Mouse (Mus musculus) right cerebral cortex, adult 2 months (tissue): Measurements from ENCODE around the gene Mlh1.

ENCODE experiments used
- DNase-seq, 2 experiments: peaks; one replicate each; pipeline ENCODE4 v3.0.0; 2021 to 2022; ENCODE audit warnings: low spot score in 2 of 2

Mlh1 gene

DNA sequence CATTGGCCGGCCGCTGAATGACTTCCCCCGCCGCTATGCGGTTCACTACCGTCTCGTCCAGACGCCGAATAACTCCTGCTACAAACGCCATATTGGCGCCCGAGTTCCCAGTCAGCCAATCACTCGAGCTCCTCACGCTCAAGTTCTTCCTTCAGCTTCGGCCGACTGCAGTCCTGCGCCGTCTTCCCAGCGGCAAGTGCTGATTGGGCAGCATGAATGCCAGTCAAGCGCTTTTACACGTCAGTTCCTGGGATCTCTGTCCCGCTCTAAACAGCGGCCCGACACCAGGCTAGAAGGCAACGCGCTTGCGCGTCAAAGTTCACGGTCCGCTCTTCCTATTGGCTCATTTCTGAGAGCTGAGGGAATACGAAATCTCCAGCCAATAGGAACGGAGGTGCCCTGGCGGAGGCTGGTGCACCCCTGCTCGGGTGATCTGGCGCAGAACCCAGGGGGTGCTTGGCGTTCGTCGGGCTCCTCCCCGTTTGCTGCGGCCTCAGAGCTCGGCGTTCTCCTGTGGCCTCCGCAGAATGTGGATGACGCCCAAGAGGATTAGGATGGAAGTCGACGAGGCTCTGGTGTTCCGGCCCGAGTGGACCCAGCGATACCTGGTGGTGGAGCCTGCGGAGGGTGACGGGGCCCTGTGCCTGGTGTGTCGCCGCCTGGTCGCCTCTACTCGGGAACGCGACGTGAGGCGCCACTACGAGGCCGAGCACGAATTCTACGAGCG lies at the start of gene Mlh1, which contains the start of gene Epm2aip1:
Mlh1 (minus strand) TSS at position 358 of the 727 bp plus-strand sequence.
Epm2aip1 (plus strand) TSS at position 496 of the 727 bp plus-strand sequence.
- DNase-seq = peak; percentile 99 to 100

DNA sequence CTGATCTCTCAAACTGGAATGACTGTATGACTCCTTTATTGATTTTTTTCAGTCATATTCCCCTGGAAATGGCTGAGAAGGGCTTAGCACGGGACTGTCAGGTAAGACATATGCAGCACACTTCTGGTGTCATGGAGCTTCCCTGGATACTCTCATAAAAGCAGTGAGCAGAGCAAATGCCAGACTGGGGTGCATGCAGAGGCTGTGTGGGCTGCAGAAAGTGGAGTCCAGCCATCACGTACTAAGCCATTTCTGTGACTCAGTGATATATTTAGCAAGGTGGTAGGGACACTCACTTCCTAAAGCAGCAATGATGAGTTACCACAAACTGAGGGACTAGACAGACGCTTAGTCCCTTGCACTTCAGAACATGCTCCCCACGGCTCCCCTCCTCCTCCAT lies 49.3 kb upstream of the Mlh1 start:
- DNase-seq = peak; percentile 38 to 67

DNA sequence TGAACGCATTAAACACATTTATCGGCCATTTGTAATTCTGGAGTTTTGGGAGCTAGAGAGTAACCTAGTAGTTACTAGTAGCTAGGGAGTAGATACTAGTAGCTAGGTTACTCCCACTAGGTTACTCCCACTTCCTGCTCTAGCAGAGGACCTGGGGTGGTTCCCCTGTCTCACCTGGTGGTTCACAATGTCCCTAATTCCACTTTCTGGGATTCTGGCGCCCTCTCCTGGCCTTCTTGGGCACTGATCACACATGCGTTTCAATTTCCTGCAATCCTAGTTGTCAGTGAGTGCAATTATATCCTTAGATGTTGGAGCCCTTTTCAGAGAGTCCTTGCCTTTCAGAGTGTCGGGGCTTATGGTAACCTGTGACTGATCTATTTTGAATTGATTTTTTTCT lies 42.6 kb upstream of the Mlh1 start:
- DNase-seq = peak; percentile 84 to 89

DNA sequence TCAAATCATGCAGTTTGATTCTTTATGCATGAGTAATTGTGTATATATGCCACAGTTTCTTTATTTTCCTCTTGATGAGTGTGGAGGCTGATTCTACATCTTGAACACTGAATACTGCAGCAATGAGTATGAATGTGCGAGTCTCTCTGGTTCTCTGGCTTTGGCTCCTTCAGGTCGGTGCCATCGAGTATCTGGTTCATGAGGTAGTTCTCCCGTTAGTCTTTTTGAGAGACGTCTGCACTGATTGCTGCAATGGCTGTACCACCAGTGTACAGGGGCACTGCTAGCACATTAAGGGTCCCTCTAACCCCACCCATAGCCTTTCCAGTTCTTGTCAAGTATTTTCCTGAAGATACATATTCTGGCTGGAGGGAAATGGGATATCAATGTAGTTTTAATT lies 42.2 kb upstream of the Mlh1 start:
- DNase-seq = no peak

DNA sequence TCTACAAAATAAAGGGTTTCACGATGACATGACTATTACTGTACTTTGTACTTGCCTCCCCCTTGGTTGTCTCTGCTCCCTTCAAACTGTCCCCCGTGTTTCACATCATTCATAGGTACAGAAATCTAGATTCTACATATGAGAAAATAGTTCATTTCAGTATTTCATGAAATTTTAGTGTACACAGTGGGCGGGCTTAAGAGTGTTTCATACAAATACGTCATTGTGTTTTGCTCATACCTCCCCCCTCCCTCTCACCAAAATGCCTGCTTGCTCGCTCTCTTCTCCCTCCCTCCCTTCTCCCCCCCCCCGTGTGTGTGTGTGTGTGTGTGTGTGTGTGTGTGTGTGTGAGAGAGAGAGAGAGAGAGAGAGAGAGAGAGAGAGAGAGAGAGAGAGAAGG lies 41.7 kb upstream of the Mlh1 start:
- peak in 1 of 2 experiments; percentile 27 for DNase-seq

DNA sequence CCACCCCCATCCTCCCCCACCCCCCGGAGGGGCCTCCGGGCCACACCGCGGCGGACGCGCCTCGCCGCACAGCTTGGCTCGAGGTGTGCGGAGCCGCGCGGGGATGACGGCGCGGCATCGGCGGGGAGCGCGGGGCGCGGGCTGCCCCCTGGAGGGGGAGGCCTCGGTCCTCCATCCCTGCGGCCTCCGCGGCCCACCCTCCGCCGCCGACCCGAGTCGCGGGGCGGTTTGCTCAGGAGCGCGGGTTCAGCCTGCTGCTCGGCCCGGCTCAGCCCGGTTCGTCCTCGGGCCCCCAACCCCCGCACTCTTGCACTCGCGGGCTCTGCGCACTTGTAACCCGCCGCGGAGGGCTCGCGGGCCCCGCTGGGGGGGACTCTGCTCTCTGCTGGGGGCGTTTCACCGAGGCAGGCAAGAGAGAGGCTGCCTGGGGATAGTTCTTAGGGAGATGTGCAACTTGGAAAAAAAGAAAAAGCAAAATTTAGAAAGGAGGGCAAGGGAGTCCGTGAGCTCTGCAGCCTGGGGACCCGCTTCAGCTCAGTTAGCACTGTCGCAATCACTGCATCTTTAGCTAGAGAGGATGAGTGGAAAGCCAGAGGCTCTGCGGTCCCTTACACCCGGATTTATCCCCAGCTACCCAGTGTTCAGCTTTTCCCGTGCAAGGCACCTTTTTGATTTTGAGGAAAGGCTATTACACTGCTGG lies 41.0 kb upstream of the Mlh1 start:
- DNase-seq = peak in 1 of 2 experiments; percentile 32

DNA sequence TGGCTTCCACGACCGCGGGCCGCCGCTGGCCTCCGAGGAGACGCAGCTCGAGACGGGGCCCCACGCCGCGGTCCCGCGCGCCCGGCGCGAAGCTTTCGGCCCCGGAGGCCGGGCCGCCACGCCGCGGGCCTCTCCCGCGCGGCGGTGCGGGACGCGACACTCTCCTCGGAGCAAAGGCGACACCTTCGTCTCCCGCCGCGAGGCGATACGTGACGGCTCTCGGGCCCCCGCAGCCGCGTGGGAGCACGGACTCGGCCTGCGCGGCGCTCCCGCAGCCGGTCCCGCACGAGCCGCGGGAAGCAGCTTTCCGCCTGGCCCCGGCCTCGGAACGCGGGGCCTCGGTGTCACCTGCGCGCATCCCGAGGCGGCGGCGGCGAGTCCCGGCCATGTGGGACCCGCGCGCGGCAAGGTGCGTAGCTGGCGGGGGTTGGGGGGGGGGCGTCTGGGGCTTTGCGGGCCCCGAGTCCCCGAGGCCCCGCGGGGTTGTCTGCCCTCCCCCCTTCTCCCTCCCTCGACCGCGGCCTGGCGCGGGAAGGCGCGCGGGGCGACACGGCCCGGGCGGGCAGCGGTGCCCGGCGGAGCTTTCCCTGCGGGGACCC lies 40.4 kb upstream of the Mlh1 start:
- peak; percentile 30 to 36 for DNase-seq

DNA sequence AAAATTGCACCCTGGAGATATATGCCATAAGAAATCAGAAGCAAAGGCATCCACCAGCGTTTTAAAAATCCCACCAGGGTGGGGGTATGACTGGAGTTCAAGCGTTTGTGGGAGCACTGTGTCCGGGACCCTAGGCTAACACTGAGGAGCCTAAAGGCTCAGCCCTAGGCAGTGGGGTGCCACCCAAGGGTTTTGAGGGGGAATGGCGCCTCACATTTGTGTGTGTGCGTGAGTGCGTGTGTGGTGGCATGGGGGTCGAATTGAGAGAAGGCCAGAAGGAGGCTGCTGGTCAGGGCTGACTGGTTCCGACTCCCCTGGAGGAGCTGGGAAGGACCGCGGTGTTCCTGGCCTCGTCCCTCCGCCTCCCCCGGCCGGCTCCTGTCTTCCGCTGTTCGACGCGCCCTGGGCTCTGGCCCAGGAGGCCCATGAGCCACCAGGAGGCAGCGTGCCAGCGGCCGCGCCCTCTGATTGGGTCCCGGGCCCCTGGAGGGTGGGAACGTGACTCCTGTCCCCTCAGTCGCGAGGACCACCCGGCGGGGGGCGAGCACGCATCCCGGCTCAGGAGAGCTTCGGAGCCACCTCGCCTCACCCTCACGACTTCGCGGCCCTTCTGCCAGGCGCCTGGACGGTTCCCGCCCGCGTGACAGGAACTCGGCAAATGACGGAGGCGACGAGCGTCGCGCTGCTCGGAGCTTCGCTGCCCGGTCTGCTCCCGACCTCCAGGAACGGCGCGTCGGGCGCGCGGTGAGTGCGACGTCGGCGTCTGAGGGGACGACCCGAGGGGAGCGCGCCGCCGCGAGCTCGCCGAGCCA lies 39.6 kb upstream of the Mlh1 start, which contains the start of gene Trank1:
Trank1 (plus strand) TSS at position 709 of the 812 bp plus-strand sequence.
- peak; percentile 40 to 44 for DNase-seq

DNA sequence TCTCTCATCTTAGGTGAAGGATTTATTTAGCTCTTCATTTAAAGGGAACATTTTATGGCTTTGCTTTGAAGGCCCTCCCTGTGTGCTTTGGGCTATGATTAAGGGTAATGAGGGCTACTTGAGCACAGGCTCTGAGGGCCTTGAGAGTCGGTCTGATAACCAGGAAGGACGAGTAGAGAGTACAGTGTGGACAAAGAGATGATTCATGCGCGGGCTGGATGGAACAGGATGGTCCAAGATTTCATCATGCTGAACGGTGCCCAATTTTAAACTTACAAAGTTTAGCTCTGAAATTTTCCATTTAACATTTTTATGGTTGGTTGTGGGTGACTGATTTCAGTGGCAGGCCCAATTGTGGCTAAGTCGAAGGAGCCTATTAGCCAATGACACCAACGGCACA lies 34.6 kb upstream of the Mlh1 start:
- no peak for DNase-seq

DNA sequence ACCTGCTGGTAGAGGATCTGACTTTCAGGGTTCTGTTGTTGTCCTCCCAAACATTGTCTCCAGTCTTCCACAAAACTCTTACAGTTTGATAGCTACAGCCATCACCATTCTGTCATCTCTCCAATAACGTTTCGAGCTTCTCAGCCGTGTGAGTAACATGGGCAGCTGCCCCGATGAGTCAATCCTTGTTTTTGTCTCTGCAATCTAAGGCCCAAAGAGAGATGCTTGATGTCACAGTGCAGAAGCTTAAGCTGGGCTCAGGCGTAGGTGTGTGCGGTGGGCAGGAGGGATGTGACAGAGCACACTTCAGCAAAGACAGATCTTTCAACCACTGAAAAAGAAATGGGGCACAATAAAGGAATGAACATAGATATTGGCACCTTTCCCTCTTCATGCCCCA lies 32.4 kb upstream of the Mlh1 start:
- peak; percentile 51 to 57 for DNase-seq

DNA sequence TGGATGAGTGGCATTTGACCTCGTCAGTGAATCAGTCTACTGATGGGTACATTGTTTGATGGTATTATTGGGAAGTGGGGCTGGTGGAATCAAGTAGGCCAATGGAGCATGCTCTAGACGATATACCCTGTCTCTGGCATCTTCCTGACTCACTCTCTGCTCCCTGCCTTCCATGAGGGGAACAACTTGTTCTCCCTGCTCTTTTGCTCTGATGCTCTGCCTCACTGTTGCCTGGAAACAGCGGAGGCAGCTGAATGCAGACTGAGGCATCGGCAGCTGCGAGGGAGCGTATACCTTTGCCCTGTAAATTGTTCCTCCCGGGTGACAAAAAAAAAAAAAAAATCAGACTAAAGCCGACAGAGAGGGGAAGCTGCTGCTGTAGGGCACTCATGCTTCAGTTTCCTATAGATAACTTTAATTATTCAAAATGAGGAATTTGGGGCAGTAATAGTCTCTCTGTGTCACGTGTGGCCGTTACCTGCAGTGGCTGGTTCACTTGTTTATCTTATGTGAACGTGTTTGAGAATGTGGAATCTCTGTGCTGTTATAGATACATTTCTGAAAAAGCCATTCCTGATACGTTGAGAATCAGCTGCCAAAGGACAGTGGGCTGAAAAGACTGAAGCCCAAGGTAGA lies 30.7 kb upstream of the Mlh1 start:
- DNase-seq = peak; percentile 40 to 50

DNA sequence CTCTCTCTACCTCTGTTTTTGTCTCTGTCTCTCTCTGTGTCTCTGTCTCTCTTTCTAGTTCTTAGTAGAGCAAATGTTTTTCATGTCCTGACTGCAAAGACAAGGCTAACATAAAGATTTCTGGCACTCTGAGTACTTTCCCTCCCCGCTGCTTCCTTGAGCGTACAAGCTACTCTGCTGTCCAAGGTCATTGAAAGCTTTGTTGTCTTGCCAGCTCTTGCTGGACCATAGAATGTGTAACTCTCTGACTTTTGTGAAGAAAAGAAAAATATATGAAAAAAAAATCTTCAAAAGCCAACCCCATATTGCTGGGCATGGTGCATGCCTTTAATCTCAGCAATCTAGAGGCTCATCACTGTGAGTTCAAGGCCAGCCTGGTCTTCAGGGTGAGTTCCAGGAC lies 27.0 kb upstream of the Mlh1 start:
- no peak for DNase-seq

DNA sequence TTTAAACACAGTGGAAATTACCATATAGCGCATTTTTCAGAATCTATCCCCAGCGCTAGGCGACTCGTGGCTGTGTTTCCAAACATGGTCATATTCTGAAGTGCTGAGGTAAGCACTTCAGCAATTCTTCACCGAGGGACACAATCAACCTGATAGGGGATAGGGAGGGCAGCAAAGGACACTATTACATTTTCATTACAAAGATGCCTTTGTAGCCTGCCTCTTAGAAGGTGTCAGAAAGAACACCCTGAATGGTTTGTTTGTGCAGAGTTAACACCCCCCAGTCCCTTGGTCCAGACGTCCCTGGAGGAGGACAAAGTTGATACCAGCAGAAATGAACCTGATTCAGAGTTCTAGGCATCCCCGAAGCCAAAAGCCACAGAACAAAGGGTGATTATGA lies 24.8 kb upstream of the Mlh1 start:
- no peak for DNase-seq

DNA sequence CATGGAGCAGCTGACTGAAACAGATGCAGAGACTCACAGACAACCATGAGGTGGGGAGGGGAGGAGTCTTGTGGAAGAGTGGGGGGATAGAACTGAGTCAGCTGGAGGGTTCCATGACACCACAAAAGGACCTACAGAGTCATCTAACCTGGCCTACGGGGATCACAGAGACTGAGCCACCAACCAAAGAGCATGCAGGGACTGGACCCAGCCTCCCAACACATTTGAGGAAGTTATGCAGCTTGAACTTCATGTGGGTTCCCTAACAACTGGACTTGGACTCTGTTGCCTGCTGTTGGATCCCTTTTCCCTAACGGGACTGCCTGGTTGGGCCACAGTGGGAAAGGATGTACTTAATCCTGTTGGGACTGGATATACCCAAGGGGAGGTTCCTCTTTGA lies 23.7 kb upstream of the Mlh1 start:
- DNase-seq = no peak

DNA sequence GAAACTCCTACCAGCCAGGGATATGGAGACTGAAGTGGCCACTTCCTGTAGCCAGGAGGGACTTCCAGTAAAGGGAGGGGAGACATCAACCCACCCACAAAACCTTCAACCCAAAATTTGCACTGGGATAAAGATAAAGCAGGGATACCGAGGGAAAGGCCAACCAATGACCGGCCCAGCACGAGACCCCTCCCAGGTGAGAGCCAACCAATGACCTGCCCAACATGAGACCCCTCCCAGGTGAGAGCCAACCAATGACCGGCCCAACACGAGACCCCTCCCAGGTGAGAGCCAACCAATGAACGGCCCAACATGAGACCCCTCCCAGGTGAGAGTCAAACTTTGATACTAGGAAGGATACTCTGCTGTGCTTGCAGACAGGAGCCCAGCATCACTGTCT lies 23.3 kb upstream of the Mlh1 start:
- no peak for DNase-seq

DNA sequence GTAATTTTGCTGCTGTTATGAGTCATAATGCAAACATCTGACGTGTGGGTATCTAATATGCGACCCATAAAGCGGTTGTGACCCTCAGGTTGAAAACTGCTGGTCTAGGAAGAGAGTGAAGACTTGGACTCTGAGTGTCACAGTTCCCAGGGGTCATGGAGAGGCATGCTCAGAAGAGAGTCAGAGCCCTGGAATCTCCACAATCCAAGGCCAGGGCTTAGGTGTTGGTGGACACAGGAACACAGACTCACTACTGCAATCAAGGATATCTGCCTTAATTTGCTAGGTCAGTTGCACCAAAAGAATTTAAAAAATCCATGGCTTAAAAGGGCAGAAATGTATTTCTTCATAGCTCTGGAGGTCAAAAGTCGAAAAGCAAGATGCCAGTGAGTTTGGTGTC lies 21.6 kb upstream of the Mlh1 start:
- DNase-seq = no peak

DNA sequence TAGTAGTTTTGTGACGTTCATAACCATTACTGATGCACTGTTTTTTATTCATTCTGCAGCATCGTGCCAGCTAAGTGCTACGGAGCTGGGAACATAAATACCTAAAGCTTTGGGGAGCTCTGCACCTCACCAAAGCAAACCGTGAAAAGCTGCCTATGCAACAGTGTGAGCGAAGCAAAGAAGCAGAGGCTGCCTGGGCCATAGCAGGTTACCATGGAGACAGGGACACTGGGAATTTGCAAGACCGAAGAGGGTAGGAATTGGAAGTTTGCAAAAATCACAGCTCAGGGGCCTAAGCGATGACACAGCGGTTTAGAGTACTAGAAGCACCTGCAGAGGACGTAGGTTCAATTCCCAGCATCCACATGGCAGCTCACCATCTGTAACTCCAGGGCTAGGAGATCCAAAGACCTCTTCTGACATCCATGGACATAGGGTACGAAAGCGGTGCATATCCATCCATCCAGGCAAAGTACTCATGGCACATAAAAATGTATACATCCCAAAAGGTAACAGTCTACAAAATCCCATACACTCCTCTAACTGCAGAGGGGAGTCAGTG lies 19.0 kb upstream of the Mlh1 start:
- peak in 1 of 2 experiments; percentile 30 for DNase-seq

DNA sequence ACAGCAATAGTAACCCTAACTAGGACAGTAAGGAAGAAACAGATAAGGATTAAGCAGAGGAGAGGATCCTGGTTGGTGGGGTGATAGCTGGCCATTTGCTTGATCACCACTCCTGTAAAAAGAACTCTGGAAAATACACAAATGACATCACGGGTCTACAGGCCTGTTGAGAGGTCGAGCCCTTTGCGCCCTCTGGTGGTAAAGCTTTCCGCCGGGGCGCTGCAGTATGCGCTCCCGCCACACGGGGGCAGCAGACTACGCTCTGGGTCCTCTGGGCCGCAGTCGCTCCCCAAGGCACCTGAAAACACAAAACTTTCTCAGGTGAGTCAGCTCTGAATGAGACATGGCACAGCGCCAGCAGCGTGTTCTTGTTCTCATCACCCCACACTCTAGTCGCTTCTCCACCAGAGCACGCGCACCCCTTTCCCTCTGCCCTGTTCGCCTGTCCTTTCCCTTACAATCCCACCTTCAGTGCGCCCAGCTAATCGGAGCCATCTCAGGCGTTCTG lies 18.3 kb upstream of the Mlh1 start:
- DNase-seq = peak; percentile 96 to 98

DNA sequence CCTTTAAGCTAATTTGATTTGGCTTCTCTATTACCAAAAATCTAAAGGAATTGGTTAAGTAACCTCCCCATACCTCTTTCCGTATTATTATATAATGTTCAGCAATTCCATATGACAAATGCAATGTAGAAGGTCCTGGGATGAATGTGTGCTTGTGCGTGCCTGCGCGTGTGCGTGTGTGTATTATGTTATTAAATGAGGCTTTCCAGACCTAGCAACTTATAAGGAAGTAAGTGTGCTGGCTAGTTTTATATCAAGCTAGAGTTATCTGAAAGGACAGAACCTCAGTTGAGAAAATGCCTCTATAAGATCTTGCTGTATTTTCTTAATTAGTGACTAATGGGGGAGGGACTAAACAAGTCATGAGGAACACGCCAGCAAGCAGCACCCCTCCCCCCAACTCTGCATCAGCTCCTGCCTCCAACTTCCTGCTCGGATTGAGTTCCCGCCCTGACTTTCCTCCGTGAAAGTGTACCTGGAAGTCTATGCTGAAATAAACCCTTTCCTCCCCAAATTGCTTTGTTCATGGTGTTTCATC lies 17.8 kb upstream of the Mlh1 start:
- no peak for DNase-seq

DNA sequence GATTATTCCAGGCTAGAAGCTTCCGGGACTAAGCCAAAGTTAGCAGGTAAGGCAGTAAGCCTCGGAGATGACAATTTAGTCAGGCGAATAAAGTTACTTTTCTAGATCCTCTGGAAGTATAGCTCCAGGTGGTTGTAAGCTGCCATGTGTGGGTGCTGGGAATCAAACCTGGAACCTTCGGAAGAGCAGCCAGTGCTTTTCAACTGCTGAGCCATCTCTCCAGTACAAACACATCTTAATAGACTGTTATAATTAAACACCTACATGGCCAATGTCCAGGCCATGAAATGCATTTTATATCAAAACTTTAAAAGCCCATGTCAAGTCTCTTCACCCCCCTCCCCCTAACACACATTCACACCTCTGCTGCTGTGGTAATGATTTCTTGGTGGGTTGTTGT lies 16.4 kb upstream of the Mlh1 start:
- DNase-seq = no peak

DNA sequence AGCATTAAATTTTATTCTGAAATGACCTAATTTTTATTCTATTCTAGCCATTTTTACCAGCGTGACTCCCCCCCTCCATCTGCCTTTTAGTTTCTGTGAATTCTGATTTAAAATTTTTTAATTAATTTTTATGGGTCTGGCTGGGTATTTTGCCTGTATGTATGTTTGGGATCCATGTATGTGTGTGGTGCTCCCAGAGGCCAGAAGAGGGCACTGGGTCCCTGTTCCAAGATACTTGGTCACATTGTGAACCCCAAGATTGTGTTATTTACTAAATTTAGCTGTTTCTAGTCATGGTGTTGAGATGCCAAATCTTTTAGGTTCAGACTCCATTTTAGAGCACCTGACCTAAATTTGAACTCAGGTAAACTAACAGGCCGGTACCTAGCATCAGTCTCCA lies 14.9 kb upstream of the Mlh1 start:
- DNase-seq = no peak
